Mouse (Mus musculus) urinary bladder, adult 18-20 months (tissue): ENCODE measurements around the gene Ksr2.
A peak's percentile ranks its signal among the peaks of the same experiment; 100 is the strongest.
"Not testable (repeated sequence)": the region's sequence is repeated elsewhere in the genome, so short reads cannot be mapped to it uniquely, and the experiment has no call there.

Experiments
- DNase-seq, 2 experiments: peaks; one replicate each; pipeline ENCODE4 v3.0.0; 2022; ENCODE audit warnings: low spot score in 2 of 2, mixed read lengths in 2 of 2

Ksr2 gene

DNA sequence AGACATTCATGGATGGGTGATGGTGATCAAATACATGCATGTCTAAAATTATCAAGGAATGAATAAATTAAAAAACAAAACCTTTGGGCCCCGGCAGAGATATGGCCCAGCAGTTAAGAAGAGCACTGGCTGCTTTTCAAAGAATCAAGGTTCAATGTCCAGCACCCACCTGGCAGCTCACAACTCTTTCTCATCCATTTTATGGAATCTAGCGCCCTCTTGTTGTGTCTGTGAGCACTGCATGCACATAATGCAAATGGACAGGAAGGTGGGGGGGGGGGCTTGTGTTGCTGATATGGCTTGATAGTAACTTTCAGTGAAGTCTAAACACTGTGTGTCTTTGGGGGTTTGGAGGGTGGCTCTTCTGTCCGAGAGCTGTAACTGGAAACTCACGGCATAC lies 5.6 kb upstream of the Ksr2 start:
- no peak for DNase-seq

GRCm38 (mm10) chr5:117409369-117409768 lies 4.4 kb upstream of the Ksr2 start:
- DNase-seq: peak in 1 of 2 experiments; percentile 51

DNA sequence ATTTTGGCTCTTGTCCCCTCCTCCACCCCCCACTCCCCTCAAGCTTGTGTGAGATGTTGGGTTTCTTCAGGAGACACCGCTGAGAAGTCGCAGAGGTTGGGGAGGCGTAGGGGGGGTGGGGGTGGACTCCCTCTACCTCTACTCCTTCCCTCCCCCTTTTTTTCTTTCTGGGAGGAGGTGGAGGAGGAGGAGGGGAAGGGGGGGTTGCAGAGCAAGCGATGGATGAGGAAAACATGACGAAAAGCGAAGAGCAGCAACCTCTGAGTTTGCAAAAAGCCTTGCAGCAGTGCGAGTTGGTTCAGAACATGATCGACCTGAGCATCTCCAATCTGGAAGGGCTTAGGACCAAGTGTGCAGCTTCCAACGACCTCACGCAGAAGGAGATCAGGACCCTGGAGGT lies 811 bp downstream of the Ksr2 start:
- DNase-seq: no peak

GRCm38 (mm10) chr5:117415011-117415912 lies 1.5 kb downstream of the Ksr2 start:
- no peak for DNase-seq

GRCm38 (mm10) chr5:117417442-117417841 lies 3.6 kb downstream of the Ksr2 start:
- DNase-seq: no peak

DNA sequence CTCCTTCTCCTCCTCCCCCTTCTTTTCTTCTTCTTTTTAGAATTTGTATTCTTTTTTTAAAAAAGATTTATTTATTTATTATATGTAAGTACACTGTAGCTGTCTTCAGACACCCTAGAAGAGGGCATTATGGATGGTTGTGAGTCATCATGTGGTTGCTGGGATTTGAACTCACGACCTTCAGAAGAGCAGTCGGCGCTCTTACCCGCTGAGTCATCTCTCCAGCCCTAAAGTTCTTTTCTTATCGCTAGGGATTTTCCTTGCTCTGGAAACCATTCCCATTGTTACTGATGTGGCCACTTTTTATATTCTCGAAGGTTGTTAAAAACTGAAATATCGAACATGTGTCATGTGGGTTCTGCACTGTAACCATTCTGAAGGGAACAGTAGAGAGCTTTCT lies 19.7 kb downstream of the Ksr2 start:
- DNase-seq: not testable (repeated sequence)

- no peak for DNase-seq
Measured at GRCm38 (mm10) chr5:117440261-117440660, 26.5 kb downstream of the Ksr2 start.

- no peak for DNase-seq
Measured at GRCm38 (mm10) chr5:117441242-117441842, 27.5 kb downstream of the Ksr2 start.

- DNase-seq: no peak
Measured at GRCm38 (mm10) chr5:117442157-117442765, 28.5 kb downstream of the Ksr2 start.

DNA sequence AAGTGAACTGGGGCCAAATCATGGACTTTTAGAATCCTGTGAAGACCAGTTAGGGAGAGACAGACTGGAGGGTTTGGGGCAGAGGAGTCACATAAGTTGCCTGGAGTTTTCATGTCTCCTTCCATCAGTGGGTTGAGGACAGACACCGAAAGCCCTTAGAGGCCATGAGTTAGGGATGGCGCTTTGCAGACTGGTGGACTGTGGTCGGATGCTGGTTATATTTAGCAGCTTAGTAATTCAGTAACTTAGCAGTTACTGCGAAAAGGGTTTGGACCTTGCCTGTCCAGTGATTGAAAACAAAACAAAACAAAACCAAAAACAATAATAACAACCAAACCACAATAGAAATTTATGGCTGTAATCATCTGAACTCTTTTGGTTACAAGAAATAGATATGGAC lies 29.3 kb downstream of the Ksr2 start:
- no peak for DNase-seq

GRCm38 (mm10) chr5:117443902-117444301 lies 30.1 kb downstream of the Ksr2 start:
- no peak for DNase-seq

GRCm38 (mm10) chr5:117447698-117448097 lies 33.9 kb downstream of the Ksr2 start:
- DNase-seq: no peak

DNA sequence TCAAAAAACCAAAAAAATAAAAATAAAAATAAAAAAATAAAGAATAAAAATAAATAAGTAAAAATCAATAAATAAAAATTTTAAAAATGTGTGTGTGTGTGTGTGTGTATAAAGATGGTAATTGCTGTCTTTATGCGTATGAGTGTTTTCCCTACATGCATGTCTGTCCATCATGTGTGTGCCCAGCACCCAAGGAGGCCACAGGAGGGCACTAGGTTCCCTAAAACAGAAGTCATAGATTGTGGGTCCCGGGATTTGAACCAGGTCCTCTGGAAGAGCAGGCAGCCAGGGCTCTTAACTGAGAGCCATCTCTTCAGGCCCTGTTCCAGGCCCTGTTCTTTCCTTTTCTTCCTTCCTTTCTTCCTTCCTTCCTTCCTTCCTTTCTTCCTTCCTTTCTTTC lies 38.2 kb downstream of the Ksr2 start:
- no peak for DNase-seq

DNA sequence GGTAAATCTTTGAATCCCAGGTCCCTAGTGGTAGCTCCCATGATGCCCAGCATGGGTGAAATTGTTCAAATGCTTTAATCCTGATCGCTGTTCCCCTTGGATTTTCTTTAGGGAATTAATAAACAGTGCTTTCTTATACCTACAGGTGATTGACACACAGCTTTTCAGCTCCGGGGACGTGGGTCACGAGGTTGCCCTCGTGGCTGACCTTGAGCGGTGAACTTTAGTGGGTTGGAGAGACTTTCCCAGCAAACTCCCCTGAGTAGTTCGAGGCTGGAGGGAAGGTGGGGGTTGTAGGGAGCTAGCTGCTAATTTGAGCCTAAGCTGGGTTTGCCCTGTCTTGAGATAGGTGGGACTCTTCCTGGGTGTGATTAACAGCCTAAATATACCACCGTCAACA lies 41.7 kb downstream of the Ksr2 start:
- DNase-seq: no peak

- no peak for DNase-seq
Measured at GRCm38 (mm10) chr5:117457121-117457520, 43.3 kb downstream of the Ksr2 start.

- DNase-seq: no peak
Measured at GRCm38 (mm10) chr5:117457583-117457982, 43.8 kb downstream of the Ksr2 start.

DNA sequence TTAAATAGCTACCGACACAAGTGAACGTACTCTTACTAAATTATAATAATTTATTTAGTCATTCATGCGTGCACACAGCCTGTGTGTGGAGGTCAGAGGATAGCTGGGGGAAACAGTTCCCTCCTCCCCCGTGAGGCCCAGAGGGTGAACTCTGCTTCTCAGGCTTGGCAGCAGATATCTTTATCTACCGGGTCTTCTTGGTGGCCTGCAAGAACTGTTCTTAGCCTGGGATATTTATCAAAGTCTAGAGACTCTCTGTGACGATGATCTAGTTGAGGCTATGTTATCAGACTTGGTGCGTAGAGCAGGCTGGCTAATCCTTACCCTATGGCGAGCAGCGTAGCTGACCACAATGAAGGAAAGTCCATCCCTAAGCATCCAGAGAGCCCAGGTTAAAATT lies 45.1 kb downstream of the Ksr2 start:
- DNase-seq: no peak

DNA sequence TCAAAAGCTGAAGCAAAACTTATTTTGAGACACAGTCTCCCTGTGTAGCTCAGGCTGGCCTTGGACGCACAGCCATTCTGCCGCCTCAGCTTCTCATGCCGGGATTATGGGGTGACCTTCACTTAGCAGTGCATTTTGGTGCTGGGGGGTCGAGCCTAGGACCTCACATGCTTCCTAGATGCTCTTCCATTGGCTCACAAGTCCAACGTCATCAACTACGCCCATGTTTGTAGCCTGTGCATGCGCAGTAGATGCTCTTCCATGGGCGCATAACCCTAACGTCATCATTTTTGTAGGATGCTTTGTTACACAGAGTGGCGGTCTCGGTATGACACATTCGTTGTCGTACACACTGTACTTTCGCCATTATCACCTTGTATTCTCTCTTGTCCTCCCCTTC lies 46.5 kb downstream of the Ksr2 start:
- no peak for DNase-seq

DNA sequence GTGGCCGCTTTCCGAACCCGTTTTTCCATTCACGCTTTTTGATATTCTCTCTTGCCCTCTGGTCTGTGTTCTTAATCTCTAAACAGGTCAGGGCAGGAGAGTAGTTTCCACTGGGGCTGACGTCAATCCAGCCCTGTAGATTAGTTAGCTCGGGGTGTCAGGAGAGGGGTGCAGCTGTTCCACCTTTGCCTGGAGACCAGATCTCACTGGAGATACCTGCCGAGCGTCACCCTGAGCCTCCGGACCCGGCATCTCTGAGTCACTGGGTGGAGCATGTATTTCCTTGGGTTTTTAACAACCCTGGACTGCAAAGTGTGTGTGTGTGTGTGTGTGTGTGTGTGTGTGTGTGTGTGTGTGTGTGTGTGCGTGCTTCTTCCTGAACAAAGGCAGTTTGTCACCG lies 53.3 kb downstream of the Ksr2 start:
- peak; percentile 48 to 76 for DNase-seq

DNA sequence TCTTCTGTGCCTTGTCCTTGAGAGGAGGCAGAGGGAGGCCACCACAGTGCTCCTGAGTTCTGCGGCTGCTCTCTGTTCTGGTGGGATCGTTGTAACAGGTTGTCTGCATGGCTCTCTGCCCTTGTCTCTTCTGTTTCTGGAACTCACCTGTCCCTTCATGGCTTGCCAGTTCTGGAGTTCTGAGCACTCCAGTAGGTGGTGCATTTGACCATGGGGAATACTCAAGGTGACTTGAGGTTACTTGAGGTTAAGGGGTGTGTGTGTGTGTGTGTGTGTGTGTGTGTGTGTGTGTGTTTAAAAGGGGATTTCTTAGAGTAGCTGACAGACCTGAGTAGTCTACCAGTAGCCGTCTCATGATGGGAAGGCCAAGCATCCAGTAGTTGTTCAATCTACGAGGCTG lies 55.2 kb downstream of the Ksr2 start:
- DNase-seq: no peak

GRCm38 (mm10) chr5:117469572-117469971 lies 55.8 kb downstream of the Ksr2 start:
- no peak for DNase-seq

GRCm38 (mm10) chr5:117481162-117481561 lies 67.4 kb downstream of the Ksr2 start:
- DNase-seq: no peak

DNA sequence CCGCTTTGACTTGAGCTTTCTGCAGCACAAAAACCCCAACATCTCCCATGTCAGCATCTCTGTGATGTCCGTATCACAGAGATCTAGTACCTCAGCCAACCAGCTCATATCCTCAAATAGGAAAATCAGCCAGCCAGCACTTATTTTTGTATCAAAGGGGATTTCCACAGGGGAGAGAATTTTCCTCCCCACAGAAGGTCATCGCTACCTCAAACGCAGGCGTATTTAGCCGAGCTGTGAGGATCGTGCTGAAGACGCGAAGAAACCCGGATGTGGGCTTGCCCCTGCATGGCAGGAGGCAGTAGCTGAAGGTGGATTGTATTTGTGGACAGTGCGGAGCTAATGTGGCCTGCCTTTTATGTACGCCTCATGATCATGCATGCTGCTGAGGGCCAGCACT lies 67.8 kb downstream of the Ksr2 start:
- DNase-seq: no peak
